Mouse (Mus musculus) CD8-positive naive resting alpha-beta T cell, adult 2 months (primary cell): Measurements from ENCODE around the gene Gripap1.

Experiments used
- DNase-seq, 2 experiments: peaks; one replicate each; pipeline ENCODE4 v3.0.0; 2022; ENCODE audit warnings: low read depth in 2 of 2, low spot score in 2 of 2

Gripap1 gene

GRCm38 (mm10) chrX:7865786-7866185 lies 76.2 kb downstream of the Gripap1 start:
- no peak for DNase-seq

- DNase-seq = no peak
Observed at GRCm38 (mm10) chrX:7867141-7867540, 77.6 kb downstream of the Gripap1 start.

- DNase-seq = no peak
Observed at GRCm38 (mm10) chrX:7868506-7868905, 78.9 kb downstream of the Gripap1 start.

GRCm38 (mm10) chrX:7869826-7870225 lies 80.3 kb downstream of the Gripap1 start:
- DNase-seq = no peak
